Mouse (Mus musculus) urinary bladder, adult 18-20 months (tissue): Measurements from ENCODE around the gene Tmem87a.

Experiments
- DNase-seq, 2 experiments: peaks; one replicate each; pipeline ENCODE4 v3.0.0; 2022; ENCODE audit warnings: low spot score in 2 of 2, mixed read lengths in 2 of 2

Gene Tmem87a

GRCm38 (mm10) chr2:120403986-120404822 is at the start of gene Tmem87a:
Tmem87a (minus strand) TSS chr2:120404113.
- DNase-seq: peak; percentile 88 to 93

DNA sequence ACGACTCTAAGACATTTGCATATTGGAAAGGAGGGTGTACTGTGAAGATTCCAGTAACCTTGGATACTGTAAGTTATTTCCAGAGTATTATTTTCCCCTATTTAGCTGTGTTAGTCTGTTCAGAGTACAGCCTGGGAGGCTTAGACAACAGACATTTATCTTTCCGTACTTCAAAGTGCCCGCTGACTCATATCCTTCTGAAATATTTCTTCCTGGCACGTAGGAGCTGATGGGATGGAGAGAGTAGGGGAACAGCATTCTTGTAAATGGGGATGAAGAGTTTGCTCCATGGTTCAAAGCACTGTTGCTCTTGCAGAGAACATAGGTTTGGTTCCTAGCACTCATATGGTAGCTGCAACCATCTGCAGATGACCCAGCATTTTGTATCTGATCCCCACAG is 48.7 kb upstream of the Tmem87a start:
- DNase-seq: no peak

DNA sequence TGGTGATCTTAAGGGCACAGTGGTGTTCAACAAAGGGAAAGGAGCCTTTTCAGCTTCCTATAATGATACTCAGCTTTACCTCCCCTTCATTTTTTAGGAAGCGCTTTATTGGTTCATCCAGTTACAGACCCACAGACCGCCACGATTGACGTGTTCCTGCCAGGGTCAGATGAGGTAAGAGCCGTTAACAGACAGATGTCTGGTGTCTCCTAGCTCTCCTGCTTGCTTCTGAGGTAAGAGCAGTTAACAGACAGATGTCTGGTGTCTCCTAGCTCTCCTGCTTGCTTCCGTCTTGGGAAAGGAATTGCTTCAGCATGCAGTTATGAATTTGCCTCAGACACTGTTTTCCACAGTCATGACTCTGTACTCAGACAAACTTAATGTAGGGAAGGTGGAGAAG is 46.8 kb upstream of the Tmem87a start:
- no peak for DNase-seq

DNA sequence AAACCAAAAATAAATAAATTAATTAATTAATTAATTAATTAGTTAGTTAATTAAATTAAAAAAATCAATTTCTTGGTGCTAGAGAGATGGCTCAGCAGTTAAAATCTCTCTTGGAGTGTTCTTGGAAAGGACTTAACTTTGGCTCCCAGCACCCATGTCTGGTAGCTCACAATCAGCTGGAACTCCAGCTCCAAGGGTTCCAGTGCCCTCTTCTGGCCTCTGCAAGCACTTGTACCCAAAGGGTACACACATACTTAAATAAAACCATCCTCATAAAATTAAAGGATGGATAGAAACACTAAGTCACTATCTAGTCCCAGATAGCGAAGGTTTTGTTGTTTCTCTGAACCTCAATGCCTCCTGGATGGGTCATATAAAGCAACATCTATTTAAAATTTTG is 43.4 kb upstream of the Tmem87a start:
- no peak for DNase-seq

- DNase-seq: no peak
Observed at GRCm38 (mm10) chr2:120446373-120446772, 42.5 kb upstream of the Tmem87a start.

DNA sequence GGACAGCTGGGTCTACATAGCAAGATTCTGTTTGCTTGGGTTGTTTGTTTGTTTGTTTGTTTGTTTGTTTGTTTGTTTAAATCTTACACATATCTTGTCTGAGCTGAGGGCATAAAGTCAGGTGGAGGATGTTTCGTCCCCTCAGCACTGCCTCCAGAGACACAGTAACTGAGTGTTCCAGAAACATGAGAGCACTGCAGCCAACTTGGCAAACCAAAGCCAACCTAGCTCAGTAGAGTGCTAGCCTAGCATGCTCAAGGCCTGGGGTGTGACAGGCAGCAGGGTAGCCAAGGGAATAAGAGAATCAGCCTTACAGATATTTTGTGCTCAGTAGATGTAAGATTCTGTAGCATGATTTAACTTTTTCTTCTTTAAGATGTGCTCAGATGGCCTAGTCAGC is 40.6 kb upstream of the Tmem87a start:
- DNase-seq: no peak

- DNase-seq: no peak
Observed at GRCm38 (mm10) chr2:120424386-120424785, 20.5 kb upstream of the Tmem87a start.

DNA sequence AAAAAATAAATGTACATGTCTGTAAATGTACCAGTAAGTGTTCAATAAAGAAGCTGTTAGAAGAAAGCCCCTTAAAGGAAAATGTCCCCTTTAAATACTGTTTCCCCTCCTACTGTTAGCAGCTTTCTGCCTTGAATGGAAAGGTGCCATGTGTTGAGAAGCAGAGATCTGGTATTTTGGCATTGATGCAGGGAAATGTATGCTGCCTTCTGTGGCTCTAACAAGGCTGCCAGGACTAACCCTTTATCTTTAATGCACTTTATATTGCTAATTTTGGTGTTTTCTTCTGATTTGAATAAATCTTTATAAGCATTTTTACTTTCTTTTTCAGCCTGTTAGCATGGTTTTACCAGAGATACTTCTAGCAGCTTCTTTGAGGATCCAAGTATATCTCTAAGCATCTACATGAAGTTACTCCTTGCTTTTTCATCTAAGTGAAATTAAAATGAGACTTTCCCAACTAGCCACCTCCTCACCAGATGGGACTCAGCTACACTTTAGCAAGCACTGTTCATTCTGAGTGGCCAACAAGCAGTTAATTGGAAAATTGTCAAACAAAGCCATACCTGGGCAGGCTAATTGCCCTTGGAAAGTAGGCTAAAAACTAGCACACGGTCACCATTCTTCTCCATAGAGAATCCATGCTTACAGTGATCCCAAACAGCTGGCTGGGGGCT is 11.0 kb upstream of the Tmem87a start:
- DNase-seq: no peak

DNA sequence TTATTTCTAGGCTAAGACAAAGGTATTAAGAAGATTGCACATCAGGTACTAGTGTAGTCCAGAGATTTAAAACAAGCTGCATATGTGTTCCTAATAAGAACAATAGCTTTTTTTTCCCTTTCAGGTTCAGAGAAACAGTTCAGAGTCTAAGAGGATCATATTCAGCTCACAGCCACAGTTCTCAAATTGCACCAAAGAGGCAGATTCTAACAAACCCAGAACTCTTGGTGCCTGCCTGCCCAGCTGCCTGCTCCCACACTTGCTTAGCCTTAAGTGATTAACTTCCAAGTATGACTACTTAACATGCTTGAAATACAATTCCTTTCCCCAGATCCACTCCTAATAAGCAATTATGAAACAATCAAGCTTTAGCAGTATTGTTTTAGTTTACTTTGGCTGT is 10.2 kb upstream of the Tmem87a start:
- no peak for DNase-seq

DNA sequence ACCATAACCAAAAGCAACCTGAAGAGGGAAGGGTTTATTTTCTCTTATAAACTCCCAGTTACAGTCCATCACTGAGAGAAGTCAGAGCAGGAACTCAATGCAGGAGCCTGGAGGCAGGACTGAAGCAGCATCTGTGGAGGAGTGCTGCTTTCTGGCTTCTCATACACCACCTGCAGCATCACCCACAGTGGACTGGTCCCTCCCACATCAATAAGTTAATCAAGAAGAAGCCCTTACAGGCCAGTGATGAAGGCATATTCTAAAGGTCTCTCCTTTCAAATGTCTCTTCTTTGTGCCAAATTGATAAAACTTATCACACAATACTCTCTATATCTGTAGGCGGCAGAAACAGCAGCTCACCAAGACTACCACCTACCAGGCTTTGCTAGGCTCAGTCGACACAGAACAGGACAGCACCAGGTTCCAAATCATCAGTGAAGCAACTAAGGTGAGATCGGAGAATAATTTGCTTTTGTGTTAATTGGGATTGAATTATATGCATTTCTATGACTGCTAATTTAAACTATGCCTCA is 7.2 kb upstream of the Tmem87a start:
- DNase-seq: no peak

GRCm38 (mm10) chr2:120404823-120405765 is 1.2 kb upstream of the Tmem87a start:
- no peak for DNase-seq

GRCm38 (mm10) chr2:120403653-120403985 is 294 bp downstream of the Tmem87a start, which contains the start of gene Ganc:
Ganc (plus strand) TSS chr2:120403896.
- DNase-seq: no peak

- no peak for DNase-seq
Observed at GRCm38 (mm10) chr2:120402813-120403212, 1.1 kb downstream of the Tmem87a start.

DNA sequence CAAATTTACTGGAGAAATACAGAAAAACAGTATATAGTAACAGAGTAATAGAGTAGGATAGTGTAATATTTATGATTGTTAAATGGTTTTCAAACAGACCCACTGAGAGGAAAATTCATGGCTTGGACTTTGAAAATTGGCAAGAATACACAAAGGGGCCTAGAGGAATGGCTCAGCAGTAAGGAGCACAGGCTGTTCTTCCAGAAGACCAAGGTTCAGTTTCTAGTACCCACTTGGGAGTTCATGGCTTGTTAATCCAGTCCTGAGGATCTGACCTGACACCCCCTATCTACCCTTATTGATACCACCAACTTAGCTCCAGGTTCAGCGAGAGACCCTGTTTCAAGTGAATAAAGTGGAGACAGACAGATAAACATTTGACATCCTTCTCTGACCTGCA is 6.0 kb downstream of the Tmem87a start:
- DNase-seq: no peak

GRCm38 (mm10) chr2:120392406-120392805 is 11.5 kb downstream of the Tmem87a start:
- DNase-seq: no peak

DNA sequence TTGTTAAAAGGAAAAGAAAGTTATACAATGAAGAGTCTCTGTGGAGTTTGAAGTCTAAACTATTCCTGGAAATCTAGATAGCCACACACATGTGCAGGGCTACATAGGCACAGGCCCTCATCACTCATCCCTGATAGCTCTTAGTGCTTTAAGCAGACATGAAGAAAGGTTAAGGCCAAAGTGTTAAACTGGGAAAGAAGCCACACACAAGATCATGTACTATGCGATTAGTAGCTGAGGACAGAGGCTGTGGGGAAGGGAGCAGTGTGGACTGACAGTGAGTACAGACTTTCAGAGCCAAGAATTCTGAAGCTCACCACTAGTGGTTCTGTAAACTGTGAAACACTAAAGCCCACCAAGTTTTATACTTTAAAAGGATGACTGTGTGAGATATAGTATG is 13.0 kb downstream of the Tmem87a start:
- no peak for DNase-seq

- DNase-seq: no peak
Observed at GRCm38 (mm10) chr2:120389376-120389775, 14.5 kb downstream of the Tmem87a start.

DNA sequence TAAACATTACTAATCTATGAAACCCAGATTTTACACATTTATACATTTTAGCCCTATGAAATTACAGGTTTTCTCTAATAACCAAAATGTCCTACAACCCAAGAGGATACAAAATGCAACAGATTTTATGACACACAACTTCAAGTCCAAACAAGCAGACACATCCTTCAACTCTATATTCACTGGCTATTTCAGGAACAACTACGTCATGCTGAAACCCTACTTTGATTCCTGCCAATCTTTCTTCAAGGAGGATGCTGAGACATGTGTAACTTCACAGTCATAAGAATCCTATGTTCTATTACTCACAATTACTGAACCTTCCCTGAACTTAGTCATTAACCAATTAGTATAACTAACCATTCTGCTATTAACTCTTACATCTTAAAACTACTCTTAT is 16.6 kb downstream of the Tmem87a start:
- DNase-seq: no peak

GRCm38 (mm10) chr2:120386264-120386663 is 17.6 kb downstream of the Tmem87a start:
- DNase-seq: no peak

DNA sequence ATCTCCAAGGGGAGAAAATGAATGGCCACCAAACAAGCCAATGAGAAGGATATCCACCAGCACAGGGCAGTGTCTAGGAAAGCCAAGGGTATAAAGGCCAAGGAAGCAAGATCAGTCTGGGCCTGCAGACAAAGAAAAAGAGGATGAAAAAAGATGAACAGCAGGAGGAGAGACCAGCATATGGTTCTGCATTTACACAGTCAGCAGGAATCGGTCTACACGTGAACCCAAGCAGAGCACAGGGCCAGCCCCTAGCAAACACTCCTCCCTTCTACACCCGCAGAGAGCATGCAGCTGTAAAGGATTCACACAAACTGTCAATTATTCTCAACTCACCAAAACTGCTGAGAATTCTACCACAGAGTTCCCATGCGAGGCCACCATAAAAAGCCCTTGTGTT is 30.1 kb downstream of the Tmem87a start:
- no peak for DNase-seq

DNA sequence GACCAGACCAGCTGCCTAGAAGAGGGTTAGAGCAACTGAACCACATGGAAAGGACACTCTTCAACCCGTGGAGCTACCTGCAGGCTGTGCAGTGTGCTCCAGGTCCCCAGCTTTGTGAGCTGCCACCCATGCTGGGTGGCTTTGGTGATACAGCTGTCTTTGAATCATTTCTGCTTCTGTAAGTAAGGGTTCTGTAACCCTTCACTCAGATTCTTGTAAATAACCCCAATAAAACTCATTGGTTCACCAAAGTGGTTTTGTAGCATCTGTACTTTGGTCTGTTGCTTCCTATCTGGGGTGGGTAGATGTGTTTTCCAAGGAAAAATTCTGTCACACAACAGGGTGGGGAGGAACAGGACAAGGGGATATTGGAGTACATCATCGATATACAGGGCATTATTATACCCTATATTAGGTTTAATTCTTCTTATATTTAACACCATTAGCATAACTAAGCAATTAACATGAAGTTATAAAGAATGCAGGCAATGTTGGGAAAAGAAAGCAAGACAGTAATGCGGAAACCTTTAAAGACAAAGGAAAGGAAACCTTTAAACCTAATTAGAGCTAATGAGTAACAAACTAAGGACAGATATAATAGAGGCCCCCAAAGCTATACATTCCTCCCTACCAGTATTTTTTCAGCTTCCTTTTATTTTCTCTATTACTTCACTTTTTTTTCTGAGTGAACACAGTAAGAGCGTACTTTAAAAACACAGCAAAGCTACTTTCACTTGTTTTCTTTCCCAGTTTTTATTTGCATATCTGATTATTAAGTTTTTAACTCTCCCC is 36.3 kb downstream of the Tmem87a start:
- no peak for DNase-seq
